Mouse (Mus musculus): ENCODE results near the gene Denr.

Gene Denr

GRCm38 (mm10) chr5:123938479-123938878 is 31.5 kb downstream of the Denr start:
- POLR2A ChIA-PET: interaction anchor here in 2 of 4 experiments (0.6 to 1.5 kb wide), 5 partner anchors 9 to 1887 kb away, joined by 3 to 6 read pairs (median 3); partner anchors contain the start of gene Ccdc62 (in 1 of the 2)
- CTCF ChIA-PET: no interaction called here

- ChIA-PET CTCF (interaction anchor here in 2 of 4 experiments (1.0 to 1.8 kb wide), 2 partner anchors 56 to 139 kb away, joined by 3 to 5 read pairs; no protein-coding TSS in a partner anchor), POLR2A (no interaction called here)
Observed at GRCm38 (mm10) chr5:123946546-123946945, 39.6 kb downstream of the Denr start.

- POLR2A ChIA-PET: no interaction called here
Observed at GRCm38 (mm10) chr5:123947041-123947761, 40.2 kb downstream of the Denr start.

GRCm38 (mm10) chr5:123952365-123953045 is 45.5 kb downstream of the Denr start:
- ChIA-PET CTCF (no interaction called here), POLR2A (interaction anchor here in 1 of 4 experiments (0.5 to 0.6 kb wide), 2 partner anchors 41 to 1128 kb away, joined by 3 read pairs; no protein-coding TSS in a partner anchor)

More at GRCm38 (mm10) chr5:123947041-123947761, 40.2 kb downstream of the Denr start:
- CTCF ChIA-PET: interaction anchor here in 1 of 4 experiments (1.0 kb wide), 1 partner anchor 55 kb away, joined by 3 read pairs; no protein-coding TSS in a partner anchor

- ChIA-PET POLR2A (interaction anchor here in 1 of 4 experiments (0.5 to 0.9 kb wide), 2 partner anchors 18 to 681 kb away, joined by 3 read pairs; no protein-coding TSS in a partner anchor), CTCF (interaction anchor here in 1 of 4 experiments (0.6 kb wide), 1 partner anchor 263 kb away, joined by 3 read pairs; no protein-coding TSS in a partner anchor)
Observed at GRCm38 (mm10) chr5:123957213-123957612, 50.2 kb downstream of the Denr start.

- ChIA-PET POLR2A (interaction anchor here in 1 of 4 experiments (2.2 kb wide), 1 partner anchor 108 kb away, joined by 6 read pairs; no protein-coding TSS in a partner anchor), CTCF (interaction anchor here in 1 of 4 experiments (0.6 kb wide), 1 partner anchor 592 kb away, joined by 4 read pairs; no protein-coding TSS in a partner anchor)
Observed at GRCm38 (mm10) chr5:123959018-123959417, 52.0 kb downstream of the Denr start.

- ChIA-PET POLR2A (interaction anchor here in 1 of 4 experiments (2.2 kb wide), 1 partner anchor 107 kb away, joined by 6 read pairs; no protein-coding TSS in a partner anchor), CTCF (no interaction called here)
Observed at GRCm38 (mm10) chr5:123960129-123960528, 53.2 kb downstream of the Denr start.

GRCm38 (mm10) chr5:123961046-123961445 is 54.1 kb downstream of the Denr start:
- ChIA-PET POLR2A (interaction anchor here in 1 of 4 experiments (1.0 kb wide), 1 partner anchor 59 kb away, joined by 3 read pairs; no protein-coding TSS in a partner anchor), CTCF (interaction anchor here in 3 of 4 experiments (0.6 to 0.9 kb wide), 6 partner anchors 17 to 592 kb away, joined by 3 to 4 read pairs (median 3); no protein-coding TSS in a partner anchor)

GRCm38 (mm10) chr5:123964208-123964607 is 57.2 kb downstream of the Denr start:
- ChIA-PET POLR2A (no interaction called here), CTCF (no interaction called here)

- ChIA-PET POLR2A (interaction anchor here in 2 of 4 experiments (0.5 to 1.3 kb wide), 4 partner anchors 11 to 399 kb away, joined by 3 to 4 read pairs (median 4); partner anchors contain the start of gene Ccdc62 (in 1 of the 2)), CTCF (no interaction called here)
Observed at GRCm38 (mm10) chr5:123966759-123967158, 59.8 kb downstream of the Denr start.

GRCm38 (mm10) chr5:123968468-123968867 is 61.5 kb downstream of the Denr start:
- POLR2A ChIA-PET: interaction anchor here in 1 of 4 experiments (1.1 kb wide), 1 partner anchor 9 kb away, joined by 3 read pairs; no protein-coding TSS in a partner anchor
- CTCF ChIA-PET: interaction anchor here in 1 of 4 experiments (0.8 kb wide), 1 partner anchor 12 kb away, joined by 3 read pairs; no protein-coding TSS in a partner anchor

GRCm38 (mm10) chr5:123969216-123969615 is 62.2 kb downstream of the Denr start:
- ChIA-PET POLR2A (interaction anchor here in 1 of 4 experiments (0.9 to 1.1 kb wide), 2 partner anchors 9 to 36 kb away, joined by 3 to 4 read pairs; no protein-coding TSS in a partner anchor), CTCF (interaction anchor here in 2 of 4 experiments (1.0 to 1.1 kb wide), 2 partner anchors 20 to 28 kb away, joined by 3 read pairs; no protein-coding TSS in a partner anchor)

- ChIA-PET POLR2A (interaction anchor here in 1 of 4 experiments (0.8 to 1.1 kb wide), 2 partner anchors 12 to 37 kb away, joined by 3 to 4 read pairs; no protein-coding TSS in a partner anchor), CTCF (interaction anchor here in 1 of 4 experiments (1.0 kb wide), 1 partner anchor 26 kb away, joined by 3 read pairs; no protein-coding TSS in a partner anchor)
Observed at GRCm38 (mm10) chr5:123970576-123970975, 63.6 kb downstream of the Denr start.

GRCm38 (mm10) chr5:123972453-123972852 is 65.5 kb downstream of the Denr start:
- CTCF ChIA-PET: interaction anchor here in 2 of 4 experiments (0.6 to 0.8 kb wide), 4 partner anchors 20 to 988 kb away, joined by 4 to 12 read pairs (median 4); no protein-coding TSS in a partner anchor

GRCm38 (mm10) chr5:123973299-123974178 is 66.6 kb downstream of the Denr start, which contains the start of gene Hip1r:
TSS of gene Hip1r (plus strand) at chr5:123973628.
- CTCF ChIA-PET: interaction anchor here in 2 of 4 experiments (1.1 to 1.3 kb wide), 2 partner anchors 23 to 112 kb away, joined by 3 read pairs; no protein-coding TSS in a partner anchor
- POLR2A ChIA-PET: interaction anchor here in 1 of 4 experiments (0.8 to 1.1 kb wide), 4 partner anchors 9 to 24 kb away, joined by 3 to 4 read pairs (median 4); no protein-coding TSS in a partner anchor

More at GRCm38 (mm10) chr5:123972453-123972852, 65.5 kb downstream of the Denr start:
- POLR2A ChIA-PET: interaction anchor here in 2 of 4 experiments (0.5 to 1.1 kb wide), 5 partner anchors 10 to 815 kb away, joined by 3 to 4 read pairs (median 3); no protein-coding TSS in a partner anchor

- ChIA-PET CTCF (interaction anchor here in 2 of 4 experiments (1.1 to 1.3 kb wide), 2 partner anchors 23 to 111 kb away, joined by 3 read pairs; no protein-coding TSS in a partner anchor), POLR2A (interaction anchor here in 2 of 4 experiments (0.7 to 1.2 kb wide), 4 partner anchors 15 to 355 kb away, joined by 3 to 4 read pairs (median 4); no protein-coding TSS in a partner anchor)
Observed at GRCm38 (mm10) chr5:123974179-123974485, 67.2 kb downstream of the Denr start.

- ChIA-PET CTCF (interaction anchor here in 1 of 4 experiments (1.3 kb wide), 1 partner anchor 22 kb away, joined by 3 read pairs; no protein-coding TSS in a partner anchor), POLR2A (interaction anchor here in 3 of 4 experiments (0.6 to 1.2 kb wide), 7 partner anchors 18 to 354 kb away, joined by 3 to 5 read pairs (median 4); partner anchors contain the start of gene Vps37b (in 1 of the 3))
Observed at GRCm38 (mm10) chr5:123974616-123975111, 67.7 kb downstream of the Denr start.

Data from embryonic stem cell, embryonic (primary cell).